Mouse (Mus musculus) MN1 (cell line): ENCODE data around the gene Otud1.

Experiments used
- DNase-seq: peaks from one replicate; pipeline ENCODE4 v3.0.0-alpha.2; 2016; ENCODE audit warnings: low spot score

Otud1 gene

GRCm38 (mm10) chr2:19670851-19671688 lies 13.5 kb downstream of the Otud1 start:
- no peak for DNase-seq

DNA sequence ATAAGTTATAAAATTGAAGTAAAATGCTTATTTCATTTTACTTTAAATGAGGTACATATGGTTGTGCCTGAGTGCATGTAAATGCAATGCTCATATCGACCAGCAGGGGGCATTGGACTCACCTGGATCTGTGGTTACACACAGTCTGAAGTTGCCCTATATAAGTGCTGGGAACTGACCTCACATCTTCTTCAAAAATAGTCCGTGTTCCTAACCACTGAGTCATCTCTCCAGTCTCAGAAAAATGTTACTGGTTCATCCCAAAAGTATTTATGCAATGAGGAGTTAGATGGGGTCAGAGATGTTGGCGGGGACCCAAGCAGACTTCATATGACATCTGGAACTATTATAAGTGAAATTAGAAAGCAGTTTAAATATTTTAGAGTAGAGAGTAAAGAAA lies 25.4 kb downstream of the Otud1 start:
- DNase-seq, result no peak

- DNase-seq, result no peak
These were observed 28.1 kb downstream of the Otud1 start for GRCm38 (mm10) chr2:19685489-19686147.

- no peak for DNase-seq
These were observed 32.5 kb downstream of the Otud1 start for GRCm38 (mm10) chr2:19690094-19690493.

DNA sequence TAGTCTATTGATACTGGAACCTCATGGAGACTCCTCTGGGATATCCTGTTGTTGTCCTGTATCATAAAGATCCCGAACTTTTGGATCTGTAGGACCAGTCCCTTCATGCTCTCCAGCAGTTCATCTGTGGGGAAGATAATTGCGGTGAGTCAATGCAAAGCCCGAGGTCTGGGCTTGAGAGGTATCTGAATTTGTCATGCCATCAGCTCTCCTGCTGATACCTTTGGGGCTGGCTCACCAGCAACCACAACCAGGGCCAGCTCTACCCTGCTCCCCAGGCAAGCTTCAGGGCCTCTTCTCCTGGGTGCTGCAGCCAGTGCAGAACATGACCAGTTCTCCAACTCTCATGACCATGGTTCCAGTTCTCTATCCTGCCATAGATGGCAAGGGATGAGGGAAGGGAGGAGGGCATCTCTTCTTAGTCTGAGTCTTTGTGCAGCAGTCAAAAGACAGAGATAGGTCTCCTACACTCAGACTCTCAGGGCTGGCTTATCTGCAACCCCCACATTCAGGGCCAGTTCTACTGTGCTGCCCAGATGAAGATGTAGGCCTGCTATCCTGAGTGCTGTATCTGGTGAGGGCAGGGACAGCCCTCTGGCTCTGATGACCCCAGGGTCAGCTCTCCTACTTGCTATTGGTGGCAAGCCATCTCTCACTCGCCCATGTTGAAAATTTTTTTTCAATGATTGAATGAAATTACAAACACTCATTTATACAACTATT lies 42.2 kb downstream of the Otud1 start:
- no peak for DNase-seq

GRCm38 (mm10) chr2:19701386-19701785 lies 43.8 kb downstream of the Otud1 start:
- DNase-seq, result no peak

DNA sequence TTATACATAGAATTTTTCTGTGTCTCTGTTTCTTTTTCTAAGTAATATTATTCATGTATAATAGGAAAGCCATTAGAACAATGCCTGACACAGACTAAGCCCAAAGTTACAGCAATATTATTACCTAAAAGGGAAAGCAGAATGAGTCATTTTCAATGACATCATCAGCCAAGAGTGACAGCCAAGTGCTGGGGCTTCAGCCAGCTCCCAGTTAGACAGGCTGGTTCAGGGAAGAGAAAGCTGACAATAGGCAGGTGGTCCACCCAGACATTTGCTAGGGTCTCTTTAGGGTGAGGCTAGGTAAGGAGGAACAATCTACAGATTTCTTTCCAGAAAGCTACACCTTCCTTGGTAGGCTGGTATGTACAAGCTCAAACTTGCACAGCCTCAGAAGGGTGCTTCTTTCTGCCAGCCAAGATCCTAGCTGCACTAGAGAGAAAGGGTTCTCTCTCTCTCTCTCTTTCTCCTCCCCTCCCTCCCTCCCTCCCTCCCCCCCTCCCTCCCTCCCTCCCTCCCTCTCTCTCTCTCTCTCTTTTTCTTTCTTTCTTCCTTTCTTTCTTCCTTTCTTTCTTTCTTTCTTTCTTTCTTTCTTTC lies 45.6 kb downstream of the Otud1 start:
- DNase-seq, result no peak

GRCm38 (mm10) chr2:19703670-19704069 lies 46.1 kb downstream of the Otud1 start:
- DNase-seq, result no peak

DNA sequence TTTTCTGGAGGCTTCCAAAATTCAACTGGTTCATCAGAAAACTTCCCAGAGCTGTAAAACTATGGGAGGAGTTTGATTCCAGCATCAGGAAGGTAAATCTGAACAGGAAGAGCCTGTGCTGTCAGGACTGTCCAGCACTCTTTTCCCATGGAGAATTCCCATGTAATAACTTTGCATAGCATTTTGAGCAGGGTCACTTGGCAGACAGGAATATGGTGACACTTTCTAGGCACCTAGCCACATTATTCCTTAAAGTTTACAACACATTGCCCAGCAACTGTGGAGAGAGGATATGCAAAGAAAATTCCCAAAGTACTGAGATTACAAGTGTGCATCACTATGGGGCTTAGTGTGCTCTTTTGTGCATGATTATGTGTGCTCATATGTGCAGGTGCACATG lies 46.7 kb downstream of the Otud1 start:
- DNase-seq, result no peak

DNA sequence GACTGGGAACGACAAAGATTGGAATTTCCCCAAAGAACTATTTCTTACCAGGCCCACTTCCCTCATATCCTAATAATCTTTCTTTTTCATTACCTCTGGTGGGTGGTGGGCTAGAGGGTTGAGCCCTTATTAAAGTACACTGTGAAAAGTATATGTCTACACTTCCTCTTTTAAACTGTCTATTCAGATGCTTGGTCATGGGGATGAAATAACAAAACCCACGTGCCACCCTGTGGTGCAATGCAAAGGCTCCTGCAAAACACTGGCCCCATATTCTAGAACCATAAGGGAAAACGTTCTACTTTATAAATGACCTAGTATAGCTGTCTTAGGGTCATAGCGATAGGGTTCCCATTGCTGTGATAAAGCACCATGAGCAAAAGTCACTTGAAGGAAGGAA lies 49.3 kb downstream of the Otud1 start:
- no peak for DNase-seq
